Mouse (Mus musculus) myocyte (in vitro differentiated cells): ENCODE data around the gene Tnik.

Experiments
- CEBPB ChIP-seq: IDR thresholded peaks from 2 replicates; pipeline ENCODE4 v1.6.1; 2011; ENCODE audit warnings: mild to moderate bottlenecking, moderate library complexity; ENCODE audit not compliant: poor library complexity, insufficient read depth, severe bottlenecking
- E2F4 ChIP-seq: IDR thresholded peaks from one replicate; pipeline ENCODE4 v1.6.1; 2011; ENCODE audit warnings: mild to moderate bottlenecking, control low read depth, moderate library complexity; ENCODE audit not compliant: insufficient read depth
- MYOD1 ChIP-seq, 3 experiments: IDR thresholded peaks; one replicate each; pipeline ENCODE4 v1.6.1; 2011; ENCODE audit warnings: control low read depth in 2 of 3, low read depth in 2 of 3, mild to moderate bottlenecking in 2 of 3, moderate library complexity in 1 of 3; ENCODE audit not compliant: insufficient read length in 2 of 3, control insufficient read depth in 1 of 3
- MYOG ChIP-seq, 3 experiments: IDR thresholded peaks; one replicate each; pipeline ENCODE4 v1.6.1; 2011; ENCODE audit warnings: control low read depth in 2 of 3, low read depth in 2 of 3, mild to moderate bottlenecking in 2 of 3; ENCODE audit not compliant: insufficient read length in 2 of 3, control insufficient read depth in 1 of 3, insufficient read depth in 1 of 3
- POLR2A ChIP-seq: IDR thresholded peaks from one replicate; pipeline ENCODE4 v1.6.1; 2011; ENCODE audit warnings: low read depth, mild to moderate bottlenecking, control low read depth, moderate library complexity; ENCODE audit not compliant: insufficient read length
- SRF ChIP-seq: IDR thresholded peaks from one replicate; pipeline ENCODE4 v1.6.1; 2011; ENCODE audit warnings: low read depth; ENCODE audit not compliant: control insufficient read depth, insufficient read length
- USF1 ChIP-seq: IDR thresholded peaks from one replicate; pipeline ENCODE4 v1.6.1; 2011; ENCODE audit warnings: low read depth, mild to moderate bottlenecking, control low read depth, moderate library complexity

GRCm38 (mm10) chr3:28306852-28307251 lies 43.8 kb downstream of the Tnik start:
- TF ChIP-seq SRF: no peak
- no peak for TF ChIP-seq POLR2A
- TF ChIP-seq MYOG (IDR thresholded peaks at IDR 0.05; ENCODE audit: control insufficient read depth in 1 of 3, insufficient read depth in 1 of 3, insufficient read length in 2 of 3, low read depth in 2 of 3): no peak
- TF ChIP-seq USF1: no peak
- TF ChIP-seq CEBPB: no peak
- TF ChIP-seq E2F4: no peak
- no peak for TF ChIP-seq MYOD1 (IDR thresholded peaks at IDR 0.05; ENCODE audit: control insufficient read depth in 1 of 3, insufficient read length in 2 of 3, low read depth in 2 of 3)
